Mouse (Mus musculus) layer of hippocampus, postnatal 10 days (tissue): ENCODE data around the gene Anapc7. TPM values are rescaled to one million over a fixed set of nuclear protein-coding genes. Genes with fewer than 3 reads are reported as not detected.

ENCODE experiments used
- DNase-seq, 2 experiments: peaks; one replicate each; pipeline ENCODE4 v3.0.0; 2021; ENCODE audit warnings: low spot score in 2 of 2
- long read RNA-seq: library from polyadenylated mRNA; stranded (forward); transcript quantifications from one replicate; pipeline ENCODE4 v2.0.0, GENCODE M21; 2023
- total RNA-seq, 2 experiments: library from RNA; stranded (reverse); gene quantifications; 2 replicates each; pipeline ENCODE4 v1.2.3; 2021

Gene Anapc7
- total RNA-seq: 10 to 100 TPM; 35.1 to 37.9 TPM
- long read RNA-seq, transcript Anapc7-201 (11 exons, 2,751 nt): major isoform, 25 of 41 reads
- long read RNA-seq, partial matches to known transcripts: 12 of 41 reads
- long read RNA-seq, other reads (novel, unspliced or antisense): 3 of 41 reads

DNA sequence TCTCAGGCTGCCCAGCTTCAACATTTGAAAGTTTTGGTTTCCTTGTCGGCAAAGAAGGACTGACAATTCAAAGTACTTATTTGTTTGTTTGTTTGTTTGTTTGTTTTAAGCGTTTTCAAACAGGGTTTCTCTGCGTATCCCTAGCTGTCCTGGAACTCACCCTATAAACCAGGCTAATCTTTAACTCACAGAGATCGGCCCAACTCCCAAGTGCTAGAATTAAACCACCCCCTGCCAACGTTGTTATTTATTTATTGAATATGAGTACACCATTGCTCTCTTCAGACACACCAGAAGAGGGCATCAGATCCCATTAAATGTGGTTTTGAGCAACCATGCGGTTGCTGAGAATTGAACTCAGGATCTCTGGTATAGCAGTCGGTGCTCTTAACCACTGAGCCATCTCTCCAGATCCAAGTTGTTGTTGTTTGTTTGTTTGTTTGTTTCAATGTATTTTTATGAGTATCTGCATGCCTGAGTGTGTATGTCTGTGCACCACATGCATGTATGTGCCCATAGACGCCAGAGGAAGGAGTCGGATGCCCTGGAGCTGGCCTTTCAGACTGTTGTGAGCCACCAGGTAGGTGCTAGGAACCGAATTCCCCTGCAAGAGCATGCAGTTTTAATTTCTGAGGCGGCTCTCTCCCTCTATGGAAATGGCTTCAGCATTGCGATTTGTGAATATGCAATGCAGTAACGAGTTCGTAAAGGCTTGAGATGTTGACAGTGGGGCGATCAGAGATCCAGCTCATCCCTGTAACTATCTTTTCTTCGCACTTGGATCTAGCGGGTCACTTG is at the start of gene Anapc7:
Anapc7 (plus strand) TSS at position 423 of the 798 bp plus-strand sequence.
- no peak for DNase-seq

DNA sequence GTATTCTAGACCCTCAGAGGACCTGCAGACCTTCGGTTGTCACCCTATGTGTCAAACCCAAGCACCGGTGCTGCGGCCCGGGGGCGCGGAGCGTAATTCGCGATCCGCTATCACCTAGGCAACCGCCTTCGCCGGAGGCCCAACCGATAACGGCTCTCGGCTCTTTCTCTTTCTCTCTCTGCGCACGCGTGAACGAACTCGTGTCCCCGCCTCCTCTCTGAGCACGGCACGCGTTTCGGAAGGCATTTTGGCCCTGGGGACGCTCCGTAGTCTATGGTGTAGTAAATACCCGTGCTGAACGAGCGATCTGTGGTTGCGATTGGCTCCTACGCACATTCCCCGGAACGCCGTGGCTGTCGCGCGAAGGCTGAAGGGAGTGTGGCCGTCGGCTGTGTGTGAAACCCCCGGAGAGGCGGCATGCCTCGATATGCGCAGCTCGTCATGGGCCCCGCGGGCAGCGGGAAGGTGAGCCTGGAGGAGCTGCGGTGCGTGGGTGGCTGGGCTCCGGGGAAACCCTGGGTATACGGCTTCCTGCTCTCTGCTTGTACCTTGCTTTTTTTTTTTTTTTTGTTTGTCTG is 49.2 kb upstream of the Anapc7 start, which contains the start of gene Fam216a:
Fam216a (minus strand) TSS at position 173 of the 578 bp plus-strand sequence.
- peak; percentile 100 for DNase-seq

GRCm38 (mm10) chr5:122372878-122373277 is 48.6 kb upstream of the Anapc7 start:
- DNase-seq: no peak

DNA sequence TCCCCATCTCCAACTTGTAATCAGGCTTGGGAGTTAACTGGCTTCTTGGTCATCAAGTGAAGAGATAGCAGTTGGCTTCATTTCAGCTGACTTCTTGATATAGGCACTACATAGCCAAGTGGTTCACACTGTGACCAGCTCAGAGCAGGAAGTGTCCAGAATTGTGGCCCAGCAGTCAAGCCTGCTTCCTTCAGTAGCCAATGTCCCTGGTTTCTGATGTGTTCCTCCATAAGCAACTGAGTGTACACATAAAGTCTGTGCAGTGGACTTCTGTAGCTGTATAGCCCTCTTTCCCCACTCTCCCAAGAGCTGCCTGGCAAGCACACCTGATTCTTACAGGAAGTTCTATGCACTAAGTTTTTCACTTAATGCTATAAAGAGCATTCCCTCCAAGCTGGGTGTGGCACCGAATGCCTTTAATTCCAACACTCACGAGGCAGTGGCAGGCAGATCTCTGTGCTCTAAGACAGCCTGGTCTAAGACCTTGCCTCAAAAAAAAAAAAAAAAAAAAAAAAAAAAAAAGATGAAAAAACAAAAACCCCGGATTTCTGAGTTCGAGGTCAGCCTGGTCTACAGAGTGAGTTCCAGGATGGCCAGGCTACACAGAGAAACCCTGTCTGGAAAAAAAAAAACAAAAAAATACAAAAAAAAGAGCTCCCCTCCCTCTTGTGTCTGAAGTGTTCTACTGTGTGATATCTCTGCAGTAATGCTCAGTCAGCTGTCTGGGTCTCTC is 44.2 kb upstream of the Anapc7 start:
- DNase-seq: no peak

GRCm38 (mm10) chr5:122378171-122378570 is 43.3 kb upstream of the Anapc7 start:
- no peak for DNase-seq

- DNase-seq: peak; percentile 81 to 83
These were observed 41.9 kb upstream of the Anapc7 start for GRCm38 (mm10) chr5:122379374-122380155.

DNA sequence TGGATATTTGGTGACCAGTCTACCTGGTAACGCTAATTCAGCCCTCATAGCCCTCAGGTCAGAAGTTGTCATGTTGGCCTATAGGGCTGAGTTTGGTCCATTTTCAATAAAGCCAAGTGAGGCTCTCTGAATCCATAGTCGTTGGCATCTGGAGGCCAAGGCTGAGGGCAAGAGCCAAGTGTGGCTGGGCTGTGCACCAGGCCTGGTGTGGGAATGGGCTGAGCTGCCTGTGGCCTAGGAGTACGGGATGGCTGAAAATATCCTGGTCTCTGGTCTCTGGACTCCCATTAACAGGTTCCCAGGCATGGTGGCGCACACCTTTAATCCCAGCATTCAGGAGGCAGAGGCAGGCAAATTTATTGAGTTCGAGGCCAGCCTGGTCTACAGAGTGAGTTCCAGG is 31.5 kb upstream of the Anapc7 start:
- no peak for DNase-seq

GRCm38 (mm10) chr5:122390671-122391070 is 30.8 kb upstream of the Anapc7 start:
- no peak for DNase-seq

DNA sequence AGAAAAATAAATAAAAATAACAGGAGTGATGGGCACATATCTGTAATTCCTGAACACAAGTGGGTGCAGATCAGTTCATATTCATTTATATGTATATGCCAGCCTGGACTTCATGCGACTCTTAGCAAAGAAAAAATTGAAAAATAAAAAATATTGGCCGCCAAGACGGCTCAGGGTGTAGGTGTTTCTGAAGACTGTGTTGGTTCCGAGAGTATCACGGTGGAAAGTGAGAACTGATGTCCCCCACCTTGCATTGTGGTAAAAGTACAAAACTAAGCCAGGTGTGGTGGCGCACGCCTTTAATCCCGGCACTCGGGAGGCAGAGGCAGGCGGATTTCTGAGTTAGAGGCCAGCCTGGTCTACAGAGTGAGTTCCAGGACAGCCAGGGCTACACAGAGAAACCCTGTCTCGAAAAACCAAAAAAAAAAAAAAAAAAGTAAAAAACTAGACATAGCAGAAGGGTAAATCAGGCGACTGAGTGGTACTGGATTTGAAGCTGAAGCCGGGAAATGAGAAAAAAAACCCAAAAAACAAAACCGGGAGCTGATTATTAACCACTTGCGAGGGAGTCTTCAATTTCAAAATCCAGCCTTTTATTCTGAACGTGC is 30.2 kb upstream of the Anapc7 start:
- no peak for DNase-seq

DNA sequence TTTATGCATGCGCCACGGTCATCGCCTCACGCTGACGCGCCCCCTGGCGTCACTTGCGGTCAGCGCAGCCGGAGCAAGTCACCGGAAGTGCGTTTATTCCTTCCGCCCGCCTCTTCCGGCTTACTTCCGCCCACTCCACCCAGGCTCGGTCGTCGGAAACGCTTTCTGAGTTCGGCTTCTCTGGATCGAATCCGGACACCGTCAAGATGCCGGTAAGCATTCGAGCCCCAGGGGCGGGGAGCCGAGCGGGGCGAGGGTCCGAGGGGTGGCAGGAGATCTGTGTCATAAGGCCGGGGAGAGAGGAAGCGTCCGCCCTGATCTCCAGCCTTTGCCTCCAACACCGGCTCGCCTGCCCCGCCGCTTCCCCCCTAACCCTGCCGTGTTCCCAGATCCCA is 29.7 kb upstream of the Anapc7 start, which contains the start of gene Arpc3:
Arpc3 (plus strand) TSS at position 93 of the 395 bp plus-strand sequence.
- peak; percentile 93 to 94 for DNase-seq

DNA sequence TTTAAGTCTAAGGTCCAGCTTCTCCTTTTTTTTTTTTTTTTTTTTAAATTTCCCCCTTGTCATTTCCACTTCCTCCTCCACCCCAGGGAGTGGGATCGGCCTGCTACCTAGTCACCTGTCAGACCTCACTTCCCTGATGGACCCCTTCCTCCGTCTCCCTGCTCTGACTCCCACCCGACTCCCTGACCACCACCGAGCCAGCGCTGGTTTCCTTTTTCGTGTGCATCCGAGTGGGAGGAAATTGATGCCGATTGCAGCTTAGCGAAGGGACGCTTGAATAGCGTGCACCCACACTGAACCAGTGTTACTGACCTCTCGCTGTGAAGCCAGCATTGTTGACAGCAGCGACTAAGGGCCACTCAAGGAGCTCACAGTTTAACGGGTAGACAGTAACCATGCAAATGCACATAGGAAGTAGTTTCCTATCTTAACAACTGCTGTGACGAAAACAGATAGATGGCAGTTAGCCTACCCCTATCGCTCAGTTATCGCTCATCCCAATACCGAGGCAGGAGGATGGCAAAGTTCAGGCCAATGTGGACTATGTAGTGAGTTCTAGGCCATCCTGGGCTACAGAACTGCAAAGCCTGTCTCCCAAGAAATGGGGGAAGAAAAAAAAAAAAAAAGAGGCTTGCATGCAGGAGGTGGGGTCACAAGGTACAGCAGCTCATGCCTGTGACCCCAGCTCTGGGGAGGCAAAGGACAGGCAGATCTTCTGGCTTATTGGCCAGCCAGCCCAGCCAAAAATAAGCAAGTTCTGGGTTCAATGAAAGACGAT is 29.1 kb upstream of the Anapc7 start:
- DNase-seq: peak; percentile 28 to 32

DNA sequence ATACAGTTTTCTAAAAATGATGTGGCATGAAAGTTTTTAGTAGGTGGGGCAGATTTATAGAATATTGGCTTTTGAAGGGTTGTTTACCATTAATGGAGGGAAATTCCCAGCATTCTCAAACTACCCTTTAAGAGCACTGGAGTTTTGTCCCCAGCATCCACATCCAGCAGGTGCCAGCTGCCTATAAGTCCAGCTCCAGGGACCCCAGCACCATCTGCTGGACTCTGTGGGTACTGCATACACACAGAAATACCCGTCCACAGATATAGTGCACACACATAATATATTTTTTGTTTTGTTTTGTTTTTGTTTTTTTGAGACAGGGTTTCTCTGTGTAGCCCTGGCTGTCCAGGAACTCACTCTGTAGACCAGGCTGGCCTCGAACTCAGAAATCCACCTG is 27.6 kb upstream of the Anapc7 start:
- peak; percentile 83 to 84 for DNase-seq

- DNase-seq: no peak
These were observed 24.7 kb upstream of the Anapc7 start for GRCm38 (mm10) chr5:122396791-122397190.

GRCm38 (mm10) chr5:122397495-122397894 is 24.0 kb upstream of the Anapc7 start:
- no peak for DNase-seq

- DNase-seq: no peak
These were observed 21.6 kb upstream of the Anapc7 start for GRCm38 (mm10) chr5:122399871-122400270.

DNA sequence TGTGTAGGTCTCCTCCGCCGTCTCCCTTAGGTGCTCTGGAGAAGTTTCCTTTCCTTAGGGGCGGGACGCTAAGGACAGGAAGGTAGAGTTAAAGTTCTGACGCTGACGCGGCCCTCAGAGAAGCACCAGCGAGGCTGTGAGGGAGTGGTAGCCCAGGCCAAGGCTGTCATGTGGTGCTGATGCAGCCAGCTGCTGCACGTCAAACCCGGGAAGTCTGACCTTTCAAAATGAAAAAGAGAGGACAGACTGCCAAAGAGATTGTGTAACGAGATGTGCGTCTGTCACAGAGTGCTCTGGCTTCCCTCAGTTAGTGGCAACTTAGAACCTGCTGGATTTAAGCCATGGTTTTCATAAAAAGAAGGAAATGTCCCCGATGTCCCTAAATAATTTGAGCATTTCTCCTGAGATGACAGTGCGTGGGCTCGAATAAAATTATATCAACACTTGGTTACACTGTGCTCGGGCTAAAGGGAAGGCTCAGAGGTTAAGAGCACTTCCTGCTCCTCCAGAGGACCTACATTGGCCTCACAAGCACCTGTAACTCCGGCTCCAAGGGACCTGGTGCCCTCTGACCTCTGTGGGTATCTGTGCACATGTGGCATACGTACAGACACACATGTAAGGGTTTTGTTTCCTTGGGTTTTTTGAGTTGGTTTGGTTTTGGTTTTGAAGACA is 20.7 kb upstream of the Anapc7 start:
- no peak for DNase-seq

GRCm38 (mm10) chr5:122401303-122401640 is 20.2 kb upstream of the Anapc7 start:
- peak; percentile 79 to 80 for DNase-seq

DNA sequence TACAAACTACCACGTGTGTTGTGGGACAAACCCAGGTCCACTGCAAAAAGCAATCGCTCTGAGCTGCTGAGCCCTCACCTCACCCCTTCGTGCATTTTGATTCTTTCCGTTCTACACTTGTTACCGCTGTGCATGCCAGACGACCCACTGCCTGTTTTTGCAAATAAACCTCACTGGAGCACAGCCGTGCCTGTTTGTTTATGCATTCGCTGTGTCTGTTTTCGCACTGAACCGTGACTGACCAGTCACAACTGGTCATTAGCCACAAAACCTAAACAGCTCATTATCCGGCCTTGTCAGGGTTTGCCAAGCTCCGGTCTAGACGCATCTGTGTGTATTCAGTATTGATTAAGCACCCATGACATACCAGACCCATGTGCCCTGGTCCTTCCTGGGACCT is 19.3 kb upstream of the Anapc7 start:
- DNase-seq: no peak

- DNase-seq: peak; percentile 39
These were observed 18.7 kb upstream of the Anapc7 start for GRCm38 (mm10) chr5:122402772-122403171.
